Mouse (Mus musculus) heart, embryonic 11.5 days (tissue): ENCODE data around the gene Rd3. TPM values are rescaled to one million over a fixed set of nuclear protein-coding genes. Genes with fewer than 3 reads are reported as not detected.

ENCODE experiments used
- ATAC-seq: fragments of 200-750 bp; cut with Nextera tagmentation; replicated peaks from 2 replicates; pipeline ENCODE4 v1.8.0; 2017; ENCODE audit warnings: moderate library complexity; ENCODE audit not compliant: insufficient number of reproducible peaks, low FRiP score, low TSS enrichment
- H3K27ac ChIP-seq: fragments of 300-500 bp; sonication (generic); 2 replicates; pipeline ENCODE4 v1.5.1; 2014; ENCODE audit warnings: mild to moderate bottlenecking, low read depth, low read length
- H3K27me3 ChIP-seq: fragments of 300-500 bp; sonication (generic); 2 replicates; pipeline ENCODE4 v1.6.1; 2014; ENCODE audit warnings: mild to moderate bottlenecking, low read length, mixed read lengths; ENCODE audit not compliant: control insufficient read depth, insufficient read depth
- H3K36me3 ChIP-seq: fragments of 300-500 bp; sonication (generic); 2 replicates; pipeline ENCODE4 v1.6.1; 2014; ENCODE audit warnings: mild to moderate bottlenecking, low read length, moderate library complexity, mixed read lengths; ENCODE audit not compliant: control insufficient read depth, insufficient read depth
- H3K4me1 ChIP-seq: fragments of 300-500 bp; sonication (generic); 2 replicates; pipeline ENCODE4 v1.6.1; 2014; ENCODE audit warnings: low read length; ENCODE audit not compliant: control insufficient read depth, insufficient read depth
- H3K4me2 ChIP-seq: fragments of 300-500 bp; sonication (generic); 2 replicates; pipeline ENCODE4 v1.6.1; 2014; ENCODE audit warnings: mild to moderate bottlenecking, moderate library complexity
- H3K4me3 ChIP-seq: fragments of 300-500 bp; sonication (generic); 2 replicates; pipeline ENCODE4 v1.5.1; 2014; ENCODE audit warnings: low read depth, low read length
- H3K9ac ChIP-seq: fragments of 300-500 bp; sonication (generic); 2 replicates; pipeline ENCODE4 v1.6.1; 2014; ENCODE audit warnings: mild to moderate bottlenecking, low read depth, low read length, moderate library complexity
- H3K9me3 ChIP-seq: fragments of 300-500 bp; sonication (generic); replicated peaks from 2 replicates; pipeline ENCODE4 v1.6.1; 2016; ENCODE audit warnings: low read length; ENCODE audit not compliant: control insufficient read depth
- WGBS: fragments of 180-500 bp; shearing (Covaris S2); extraction: QIAGEN DNeasy Blood & Tissue Kit; methylation state at CpG from one replicate; pipeline ENCODE4 v1.1.7; 2014; ENCODE audit not compliant: insufficient replicate concordance; 5-methylcytosine and 5-hydroxymethylcytosine counted together
- microRNA-seq: library from miRNA; unstranded; fragments of <30 nt; microRNA quantifications from one replicate; pipeline ENCODE4, GENCODE M21; 2016; ENCODE audit warnings: borderline number of aligned reads
- polyA plus RNA-seq: library from polyadenylated mRNA; unstranded; fragments of >200 nt; fragmentation: Nextera tagmentation; extraction: Ambion mirVana; gene quantifications from 2 replicates; pipeline ENCODE4 v1.2.1, GENCODE M21; 2014

The Rd3 gene
- polyA plus RNA-seq, 1 experiment from 2014 or later, result 1.0 TPM

DNA sequence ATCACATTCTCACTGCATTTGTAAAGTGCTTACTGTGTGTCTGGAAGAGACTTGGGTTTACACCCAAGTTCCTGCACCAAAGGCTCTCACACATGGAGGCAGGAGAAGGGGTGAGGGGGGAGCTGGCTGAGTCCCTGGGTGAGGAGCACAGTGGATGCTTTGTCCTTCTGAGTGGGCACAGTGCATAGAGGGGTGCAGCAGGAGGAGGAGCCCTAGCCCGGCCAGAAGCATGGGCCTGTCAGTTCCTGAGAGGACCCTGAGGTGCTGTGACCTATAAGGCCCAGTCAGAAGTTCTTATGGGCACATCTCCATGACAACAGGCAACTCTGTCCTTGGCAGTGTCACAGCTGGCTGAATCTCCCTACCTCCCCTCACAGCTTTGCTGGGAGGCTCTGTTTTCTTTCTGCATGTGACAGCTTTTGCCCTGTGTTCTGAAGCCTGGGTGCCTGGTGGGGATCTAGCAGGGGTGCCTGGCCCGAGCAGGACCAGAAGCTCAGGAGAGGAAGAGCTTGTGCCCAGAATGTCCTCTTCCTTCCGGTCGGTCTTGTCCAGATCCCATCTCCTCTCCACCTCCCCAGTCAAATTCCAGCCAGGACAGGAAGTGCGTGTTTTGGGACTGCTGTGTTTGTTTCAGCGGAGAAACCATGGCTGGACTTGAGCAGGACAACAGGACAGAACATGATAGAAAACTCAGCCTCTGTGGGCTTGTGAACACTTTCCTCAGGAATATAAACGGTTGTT is 15.0 kb downstream of the Rd3 start:
- no peak for ATAC-seq
- WGBS, result 55% methylated on average over 7 of the region's 7 CpGs
- H3K9ac ChIP-seq, result peak overlapping the region; percentile 22; the same call in 1 of the 2 replicates

DNA sequence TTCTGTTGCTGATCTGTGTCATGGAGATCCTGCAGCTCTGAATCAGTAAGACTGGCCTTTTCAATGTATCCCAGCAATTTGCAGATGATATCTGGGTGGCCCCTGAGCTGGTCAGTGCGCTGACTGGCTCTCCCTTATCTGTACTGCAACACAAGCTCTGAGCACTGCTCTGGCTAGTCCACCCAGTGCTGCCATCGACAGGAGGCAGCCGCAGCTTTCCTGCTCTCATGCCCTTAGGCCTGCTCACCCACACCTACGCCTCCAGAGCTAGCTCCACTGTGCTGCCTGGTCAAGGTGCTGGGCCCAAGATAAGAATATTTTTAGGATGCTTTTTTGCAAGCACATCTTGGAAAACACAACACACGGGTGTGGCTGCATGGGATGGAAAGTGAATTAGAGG is 17.3 kb downstream of the Rd3 start:
- Histone ChIP-seq H3K9me3 (no peaks in the 10 kb centered on the region), H3K4me1 (peaks cover 9% of the 10 kb centered on the region), H3K9ac (no peak overlapping the region), H3K36me3 (no peaks in the 10 kb centered on the region), H3K4me3 (no peak overlapping the region), H3K27ac (no peak overlapping the region; the same call in none of the 2 replicates), H3K27me3 (no peaks in the 10 kb centered on the region), H3K4me2 (no peak overlapping the region; the same call in 1 of the 2 replicates)
- WGBS, result 42% methylated on average over 5 of the region's 5 CpGs
- ATAC-seq, result peak; percentile 88

More for the DNA sequence above, 15.0 kb downstream of the Rd3 start:
- Histone ChIP-seq H3K27ac (no peak overlapping the region), H3K4me3 (no peak overlapping the region), H3K4me1 (peaks cover 14% of the 10 kb centered on the region), H3K4me2 (no peak overlapping the region), H3K27me3 (no peaks in the 10 kb centered on the region), H3K9me3 (no peaks in the 10 kb centered on the region), H3K36me3 (no peaks in the 10 kb centered on the region)

DNA sequence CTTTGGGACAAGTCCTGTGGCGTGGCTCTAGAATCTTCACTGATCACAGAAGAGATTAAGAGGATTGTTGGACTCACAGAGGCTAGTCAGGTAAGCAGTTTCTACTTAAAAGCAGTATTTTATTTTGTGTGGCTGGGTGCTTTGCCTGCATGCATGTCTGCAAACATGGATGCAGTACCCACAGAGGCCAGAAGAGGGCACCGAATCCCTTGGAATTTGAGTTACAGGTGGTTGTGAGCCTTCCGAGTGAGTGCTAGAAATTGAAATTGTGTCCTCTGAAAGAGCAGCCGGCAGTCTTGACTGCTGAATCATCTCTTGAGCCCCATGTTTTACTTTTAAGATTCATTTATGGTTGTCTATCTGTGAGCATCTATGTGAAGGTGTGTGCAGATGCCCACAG is 18.3 kb downstream of the Rd3 start:
- H3K4me1 ChIP-seq, result peaks cover 9% of the 10 kb centered on the region

DNA sequence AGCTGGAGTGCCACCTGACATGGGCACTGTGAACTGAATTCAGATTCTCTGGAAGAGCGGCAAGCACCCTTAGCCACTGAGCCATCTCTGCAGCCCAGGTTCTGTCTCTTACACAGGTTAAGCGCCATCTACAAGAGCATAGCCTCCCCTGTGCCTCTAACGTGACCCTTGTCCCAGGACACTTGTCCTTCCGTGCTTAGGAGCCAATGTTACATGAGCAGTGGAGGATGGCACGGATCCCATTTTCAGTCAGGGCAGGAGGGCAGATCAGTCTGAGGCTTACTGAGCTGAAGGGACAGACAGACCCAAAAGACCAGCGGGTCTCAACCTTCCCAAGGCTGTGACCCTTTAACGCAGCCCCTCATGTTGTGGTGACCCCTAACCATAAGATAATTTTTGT is 18.7 kb downstream of the Rd3 start:
- WGBS, result 85% methylated on average over 7 of the region's 7 CpGs
- no peak overlapping the region for H3K27ac ChIP-seq
- H3K4me1 ChIP-seq, result peaks cover 9% of the 10 kb centered on the region
- no peak overlapping the region for H3K9ac ChIP-seq
- H3K9me3 ChIP-seq, result no peaks in the 10 kb centered on the region
- no peak for ATAC-seq
- no peak overlapping the region for H3K4me2 ChIP-seq
- H3K4me3 ChIP-seq, result no peak overlapping the region
- no peaks in the 10 kb centered on the region for H3K36me3 ChIP-seq
- H3K27me3 ChIP-seq, result no peaks in the 10 kb centered on the region

More for the DNA sequence above, 18.3 kb downstream of the Rd3 start:
- Histone ChIP-seq H3K36me3 (no peaks in the 10 kb centered on the region), H3K4me3 (no peak overlapping the region), H3K9ac (no peak overlapping the region), H3K9me3 (no peaks in the 10 kb centered on the region), H3K27me3 (no peaks in the 10 kb centered on the region), H3K27ac (no peak overlapping the region), H3K4me2 (no peak overlapping the region)
- ATAC-seq, result no peak
- 55% methylated on average over 4 of the region's 4 CpGs for WGBS

DNA sequence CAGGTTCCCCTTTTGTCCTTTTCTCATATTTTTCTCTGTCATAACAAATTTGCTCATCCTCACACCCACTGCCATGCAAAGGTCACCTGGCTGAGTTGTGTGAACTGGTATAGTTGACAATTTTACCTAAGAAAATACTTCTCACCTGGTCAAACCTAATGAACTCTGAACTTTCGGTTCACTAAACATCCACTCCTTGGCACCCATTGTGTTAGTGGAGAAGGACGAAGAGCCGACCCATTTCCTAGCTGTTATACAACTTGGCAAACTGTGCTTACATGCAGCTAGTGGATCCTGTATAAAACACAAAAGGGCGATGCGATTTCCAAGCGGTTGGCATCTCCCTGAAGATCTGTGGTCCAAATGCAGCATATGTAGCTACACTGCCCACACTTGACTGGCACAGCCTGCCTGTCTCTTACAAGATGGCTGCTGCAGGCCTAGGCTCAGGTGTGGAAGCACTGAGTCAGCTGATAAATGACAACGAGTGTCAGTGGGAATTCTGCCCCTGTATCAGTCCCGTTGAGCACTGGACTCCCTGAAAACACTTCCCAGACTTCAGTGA is 19.5 kb downstream of the Rd3 start:
- no peaks in the 10 kb centered on the region for H3K36me3 ChIP-seq
- no peak for ATAC-seq

DNA sequence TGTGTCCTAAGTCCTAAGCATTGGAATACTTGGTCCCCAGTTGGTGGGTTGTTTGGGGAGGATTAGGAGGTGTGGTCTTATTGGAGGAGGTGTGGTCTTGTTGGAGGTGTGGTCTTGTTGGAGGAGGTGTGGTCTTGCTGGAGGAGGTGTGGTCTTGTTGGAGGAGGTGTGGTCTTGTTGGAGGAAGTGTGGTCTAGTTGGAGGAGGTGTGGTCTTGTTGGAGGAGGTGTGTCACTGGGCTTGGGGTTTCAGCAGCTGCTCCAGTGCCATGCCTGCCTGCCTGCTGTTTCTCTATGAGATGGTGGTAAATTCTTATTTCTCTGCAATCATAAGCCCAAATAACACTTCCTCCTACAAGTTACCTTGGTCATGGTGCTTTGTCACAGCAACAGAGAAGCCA is 21.9 kb downstream of the Rd3 start:
- Histone ChIP-seq H3K9me3 (no peaks in the 10 kb centered on the region), H3K27me3 (no peaks in the 10 kb centered on the region), H3K9ac (no peak overlapping the region), H3K36me3 (no peaks in the 10 kb centered on the region), H3K27ac (no peak overlapping the region), H3K4me2 (no peak overlapping the region), H3K4me1 (peaks cover 5% of the 10 kb centered on the region; the same call in 1 of the 2 replicates), H3K4me3 (no peak overlapping the region)
- ATAC-seq, result no peak

More for the DNA sequence above, 19.5 kb downstream of the Rd3 start:
- Histone ChIP-seq H3K9me3 (no peaks in the 10 kb centered on the region), H3K4me2 (no peak overlapping the region), H3K9ac (no peak overlapping the region), H3K4me3 (no peak overlapping the region), H3K27ac (no peak overlapping the region), H3K27me3 (no peaks in the 10 kb centered on the region), H3K4me1 (peaks cover 9% of the 10 kb centered on the region)
- 83% methylated on average over 8 of the region's 8 CpGs for WGBS

Small RNA genes within 50 kb of the gene (microRNA-seq; reads per million reads assigned to microRNA genes)
- not detected for gene Mir3473c

Other genes starting within 250 kb of the Rd3 start
- gene Nek2, start 155.9 kb upstream of the Rd3 start, polyA plus RNA-seq, result 27.0 and 32.2 TPM in 2 replicates
- 2.1 and 2.4 TPM in 2 replicates for gene Slc30a1, start 70.6 kb upstream of the Rd3 start, polyA plus RNA-seq
- gene Traf5, start 115.2 kb downstream of the Rd3 start, polyA plus RNA-seq, result 10.1 and 11.2 TPM in 2 replicates
- 24.8 and 25.7 TPM in 2 replicates for gene Rcor3, start 160.7 kb downstream of the Rd3 start, polyA plus RNA-seq
- 0.30 and 0.39 TPM in 2 replicates for gene Kcnh1, start 213.4 kb downstream of the Rd3 start, polyA plus RNA-seq